Mouse (Mus musculus): ENCODE measurements around the gene Mdfi.

The Mdfi gene

GRCm38 (mm10) chr17:47847985-47848384 is 13.5 kb upstream of the Mdfi start:
- no peak for DNase-seq (ENCODE audit: low read depth, low spot score)

GRCm38 (mm10) chr17:47845609-47846008 is 11.1 kb upstream of the Mdfi start:
- no peak for DNase-seq (ENCODE audit: low read depth, low spot score)

- DNase-seq (ENCODE audit: low read depth, low spot score), result no peak
Observed at GRCm38 (mm10) chr17:47843465-47843864, 9.0 kb upstream of the Mdfi start.

GRCm38 (mm10) chr17:47841931-47842623 is 7.6 kb upstream of the Mdfi start:
- DNase-seq (ENCODE audit: low read depth, low spot score), result no peak

- DNase-seq (ENCODE audit: low read depth, low spot score), result no peak
Observed at GRCm38 (mm10) chr17:47841521-47841920, 7.0 kb upstream of the Mdfi start.

GRCm38 (mm10) chr17:47837808-47838207 is 3.3 kb upstream of the Mdfi start:
- DNase-seq (ENCODE audit: low read depth, low spot score), result no peak

- no peak for DNase-seq (ENCODE audit: low read depth, low spot score)
Observed at GRCm38 (mm10) chr17:47833628-47834481, 636 bp downstream of the Mdfi start.

GRCm38 (mm10) chr17:47833029-47833627 is 1.4 kb downstream of the Mdfi start:
- no peak for DNase-seq (ENCODE audit: low read depth, low spot score)

- DNase-seq (ENCODE audit: low read depth, low spot score), result no peak
Observed at GRCm38 (mm10) chr17:47832501-47833028, 1.9 kb downstream of the Mdfi start.

GRCm38 (mm10) chr17:47831772-47832171 is 2.7 kb downstream of the Mdfi start:
- DNase-seq (ENCODE audit: low read depth, low spot score), result no peak

- no peak for DNase-seq (ENCODE audit: low read depth, low spot score)
Observed at GRCm38 (mm10) chr17:47831161-47831560, 3.3 kb downstream of the Mdfi start.

- no peak for DNase-seq (ENCODE audit: low read depth, low spot score)
Observed at GRCm38 (mm10) chr17:47821339-47821738, 13.2 kb downstream of the Mdfi start.

- no peak for DNase-seq (ENCODE audit: low read depth, low spot score)
Observed at GRCm38 (mm10) chr17:47818038-47818725, 16.3 kb downstream of the Mdfi start.

- DNase-seq (ENCODE audit: low read depth, low spot score), result no peak
Observed at GRCm38 (mm10) chr17:47815446-47815845, 19.0 kb downstream of the Mdfi start.

GRCm38 (mm10) chr17:47814496-47814895 is 20.0 kb downstream of the Mdfi start:
- DNase-seq (ENCODE audit: low read depth, low spot score), result no peak

- no peak for DNase-seq (ENCODE audit: low read depth, low spot score)
Observed at GRCm38 (mm10) chr17:47813616-47814015, 20.9 kb downstream of the Mdfi start.

- DNase-seq (ENCODE audit: low read depth, low spot score), result no peak
Observed at GRCm38 (mm10) chr17:47812200-47812599, 22.3 kb downstream of the Mdfi start.

- no peak for DNase-seq (ENCODE audit: low read depth, low spot score)
Observed at GRCm38 (mm10) chr17:47811265-47811800, 23.2 kb downstream of the Mdfi start.

- DNase-seq (ENCODE audit: low read depth, low spot score), result no peak
Observed at GRCm38 (mm10) chr17:47806230-47806629, 28.3 kb downstream of the Mdfi start.

GRCm38 (mm10) chr17:47805047-47805835 is 29.2 kb downstream of the Mdfi start:
- no peak for DNase-seq (ENCODE audit: low read depth, low spot score)

- no peak for DNase-seq (ENCODE audit: low read depth, low spot score)
Observed at GRCm38 (mm10) chr17:47803662-47804061, 30.8 kb downstream of the Mdfi start.
